Mouse (Mus musculus) stomach, embryonic 16.5 days (tissue): ENCODE data around the gene Cdk2ap2. TPM values are rescaled to one million over a fixed set of nuclear protein-coding genes. Genes with fewer than 3 reads are reported as not detected.
"Not testable (repeated sequence)": the region's sequence is repeated elsewhere in the genome, so short reads cannot be mapped to it uniquely, and the experiment has no call there.

Experiments used
- ATAC-seq: fragments of 200-750 bp; cut with Nextera tagmentation; 2 replicates; pipeline ENCODE4 v1.8.0; 2017; ENCODE audit warnings: moderate number of reproducible peaks, moderate TSS enrichment; ENCODE audit not compliant: insufficient read depth, low FRiP score
- H3K27ac ChIP-seq: fragments of 300-500 bp; sonication (generic); 2 replicates; pipeline ENCODE4 v1.5.1; 2014; ENCODE audit warnings: low read length
- H3K27me3 ChIP-seq: fragments of 300-500 bp; sonication (generic); 2 replicates; pipeline ENCODE4 v1.6.1; 2014; ENCODE audit warnings: low read length, control low read depth, mixed read lengths; ENCODE audit not compliant: control insufficient read depth, insufficient read depth
- H3K36me3 ChIP-seq: fragments of 300-500 bp; sonication (generic); 2 replicates; pipeline ENCODE4 v1.6.1; 2014; ENCODE audit warnings: low read length; ENCODE audit not compliant: control insufficient read depth, insufficient read depth
- H3K4me1 ChIP-seq: fragments of 300-500 bp; sonication (generic); 2 replicates; pipeline ENCODE4 v1.6.1; 2014; ENCODE audit warnings: low read length, control low read depth, mixed read lengths; ENCODE audit not compliant: control insufficient read depth, insufficient read depth
- H3K4me2 ChIP-seq: fragments of 300-500 bp; sonication (generic); 2 replicates; pipeline ENCODE4 v1.6.1; 2014; ENCODE audit warnings: low read depth, low read length, mixed read lengths
- H3K4me3 ChIP-seq: fragments of 300-500 bp; sonication (generic); replicated peaks from 2 replicates; pipeline ENCODE4 v1.5.1; 2014; ENCODE audit warnings: mild to moderate bottlenecking, low read length
- H3K9ac ChIP-seq: fragments of 300-500 bp; sonication (generic); 2 replicates; pipeline ENCODE4 v1.6.1; 2014; ENCODE audit warnings: low read length
- H3K9me3 ChIP-seq: fragments of 300-500 bp; sonication (generic); replicated peaks from 2 replicates; pipeline ENCODE4 v1.6.1; 2016; ENCODE audit warnings: low read length, control low read depth; ENCODE audit not compliant: control insufficient read depth
- WGBS: fragments of 180-500 bp; shearing (Covaris S2); extraction: QIAGEN DNeasy Blood & Tissue Kit; methylation state at CpG from one replicate; pipeline ENCODE4 v1.1.7; 2014; 5-methylcytosine and 5-hydroxymethylcytosine counted together
- polyA plus RNA-seq: library from polyadenylated mRNA; unstranded; fragments of >200 nt; fragmentation: Nextera tagmentation; extraction: Ambion mirVana; gene quantifications from 2 replicates; pipeline ENCODE4 v1.2.1, GENCODE M21; 2015

Cdk2ap2 gene
- polyA plus RNA-seq, 1 experiment from 2014 or later = 115 TPM

GRCm38 (mm10) chr19:4115144-4115543, 18.2 kb downstream of the Cdk2ap2 start:
- no peaks in the 10 kb centered on the region for H3K9me3 ChIP-seq
- no peaks in the 10 kb centered on the region; the same call in 1 of the 2 replicates for H3K4me1 ChIP-seq
- no peak overlapping the region for H3K9ac ChIP-seq
- ATAC-seq = no peak
- H3K4me3 ChIP-seq = no peak overlapping the region
- WGBS = 93% methylated on average over 10 of the region's 10 CpGs
- H3K27me3 ChIP-seq = no peaks in the 10 kb centered on the region
- no peak overlapping the region for H3K27ac ChIP-seq
- H3K4me2 ChIP-seq = no peak overlapping the region
- H3K36me3 ChIP-seq = peaks cover 11% of the 10 kb centered on the region

GRCm38 (mm10) chr19:4115816-4116215, 18.8 kb downstream of the Cdk2ap2 start:
- 84% methylated on average over 11 of the region's 11 CpGs for WGBS
- Histone ChIP-seq H3K4me2 (no peak overlapping the region), H3K4me1 (peaks cover 6% of the 10 kb centered on the region; the same call in 1 of the 2 replicates), H3K27ac (no peak overlapping the region), H3K9me3 (no peaks in the 10 kb centered on the region), H3K4me3 (no peak overlapping the region), H3K36me3 (peaks cover 11% of the 10 kb centered on the region), H3K27me3 (no peaks in the 10 kb centered on the region), H3K9ac (no peak overlapping the region)
- ATAC-seq = no peak

DNA sequence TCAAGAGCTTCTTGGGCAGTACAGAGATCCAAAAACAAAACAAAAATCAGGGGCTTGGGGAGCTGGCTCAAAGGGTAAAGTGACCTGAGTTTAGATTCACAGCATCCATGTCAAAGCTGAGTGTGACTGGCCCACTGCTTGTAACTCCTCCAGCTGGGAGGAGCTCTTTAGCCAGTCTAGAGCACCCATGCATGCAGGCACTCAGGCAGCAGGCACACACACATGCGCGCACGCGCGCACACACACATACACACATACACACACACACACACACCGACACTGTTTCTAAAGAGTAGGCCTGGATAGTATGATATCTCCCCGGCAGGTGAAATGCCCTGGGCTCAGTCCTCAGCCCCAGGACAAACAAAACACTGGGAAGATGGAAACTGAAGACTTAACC, 20.0 kb downstream of the Cdk2ap2 start:
- H3K9ac ChIP-seq = no peak overlapping the region
- no peak overlapping the region for H3K4me2 ChIP-seq
- WGBS = 96% methylated on average over 7 of the region's 7 CpGs
- peaks cover 8% of the 10 kb centered on the region; the same call in 1 of the 2 replicates for H3K4me1 ChIP-seq
- H3K27ac ChIP-seq = no peak overlapping the region
- no peaks in the 10 kb centered on the region for H3K9me3 ChIP-seq
- H3K4me3 ChIP-seq = no peak overlapping the region
- no peaks in the 10 kb centered on the region for H3K27me3 ChIP-seq
- H3K36me3 ChIP-seq = peaks cover 11% of the 10 kb centered on the region
- ATAC-seq = no peak

- Histone ChIP-seq H3K36me3 (peaks cover 11% of the 10 kb centered on the region), H3K4me3 (no peak overlapping the region), H3K27me3 (no peaks in the 10 kb centered on the region), H3K27ac (no peak overlapping the region), H3K9me3 (no peaks in the 10 kb centered on the region), H3K4me1 (peaks cover 8% of the 10 kb centered on the region; the same call in 1 of the 2 replicates), H3K9ac (no peak overlapping the region), H3K4me2 (no peak overlapping the region)
- WGBS = 92% methylated on average over 2 of the region's 2 CpGs
- ATAC-seq = no peak
These were observed 21.4 kb downstream of the Cdk2ap2 start for GRCm38 (mm10) chr19:4118350-4118749.

GRCm38 (mm10) chr19:4119716-4120487, 22.9 kb downstream of the Cdk2ap2 start:
- Histone ChIP-seq H3K4me2 (peak overlapping the region; percentile 48; the same call in 1 of the 2 replicates), H3K9me3 (no peaks in the 10 kb centered on the region), H3K4me1 (peaks cover 8% of the 10 kb centered on the region), H3K9ac (no peak overlapping the region), H3K4me3 (no peak overlapping the region), H3K27ac (no peak overlapping the region), H3K36me3 (peaks cover 9% of the 10 kb centered on the region), H3K27me3 (no peaks in the 10 kb centered on the region)
- 73% methylated on average over 6 of the region's 6 CpGs for WGBS
- ATAC-seq = no peak

DNA sequence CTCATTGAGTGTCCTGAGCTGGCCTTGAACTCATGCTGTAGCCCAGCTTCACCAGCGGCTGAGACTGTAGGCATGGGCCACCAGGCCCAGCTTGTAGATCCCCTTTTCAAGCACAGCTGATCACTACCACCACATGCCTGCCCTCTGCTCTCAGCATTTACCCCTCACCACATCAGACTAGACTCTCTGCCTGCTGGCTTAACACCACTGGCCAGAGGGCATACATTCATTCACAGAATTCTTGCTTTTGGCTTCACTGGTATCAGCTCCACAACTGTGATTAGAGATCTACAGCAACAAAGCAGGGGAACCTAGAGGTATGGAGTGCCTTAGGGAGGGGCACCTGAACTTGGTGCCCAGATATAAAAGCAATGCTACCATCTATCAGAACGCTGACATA, 23.5 kb downstream of the Cdk2ap2 start:
- 0 out of 2 replicates have a peak overlapping the region, but pooled peaks have one; percentile 2 for H3K9ac ChIP-seq
- peak overlapping the region; percentile 55 for H3K4me3 ChIP-seq
- no peak overlapping the region for H3K27ac ChIP-seq
- no peaks in the 10 kb centered on the region for H3K27me3 ChIP-seq
- peaks cover 8% of the 10 kb centered on the region for H3K4me1 ChIP-seq
- no peaks in the 10 kb centered on the region for H3K9me3 ChIP-seq
- no peak for ATAC-seq
- peaks cover 4% of the 10 kb centered on the region; the same call in 1 of the 2 replicates for H3K36me3 ChIP-seq
- peak overlapping the region; percentile 48 for H3K4me2 ChIP-seq
- 97% methylated on average over 2 of the region's 2 CpGs for WGBS

- Histone ChIP-seq H3K27ac (peak overlapping the region; percentile 79), H3K4me1 (peaks cover 8% of the 10 kb centered on the region), H3K9ac (peak overlapping the region; percentile 76), H3K27me3 (no peaks in the 10 kb centered on the region), H3K36me3 (no peaks in the 10 kb centered on the region), H3K9me3 (no peaks in the 10 kb centered on the region), H3K4me3 (peak overlapping the region; percentile 55), H3K4me2 (peak overlapping the region; percentile 48)
- peak; percentile 84 for ATAC-seq
- 2% methylated on average over 38 of the region's 38 CpGs for WGBS
These were observed 24.3 kb downstream of the Cdk2ap2 start for GRCm38 (mm10) chr19:4121097-4121805.

GRCm38 (mm10) chr19:4121896-4122295, 24.9 kb downstream of the Cdk2ap2 start:
- not testable (repeated sequence) for H3K4me3 ChIP-seq, H3K27ac ChIP-seq, ATAC-seq, H3K9me3 ChIP-seq, H3K27me3 ChIP-seq, H3K36me3 ChIP-seq
- 49% methylated on average over 6 of the region's 6 CpGs for WGBS
- H3K4me1 ChIP-seq = peaks cover 14% of the 10 kb centered on the region
- peak overlapping the region; percentile 24; the same call in 1 of the 2 replicates for H3K9ac ChIP-seq
- peak overlapping the region; percentile 30 for H3K4me2 ChIP-seq
